Mouse (Mus musculus): ENCODE results near the gene Rnf227. TPM values are rescaled to one million over a fixed set of nuclear protein-coding genes. Genes with fewer than 3 reads are reported as not detected.
A peak's percentile ranks its signal among the peaks of the same experiment; 100 is the strongest.

Gene Rnf227
- total and polyA plus RNA-seq, 2 experiments from 2014 or later: 127 to 241 TPM

DNA sequence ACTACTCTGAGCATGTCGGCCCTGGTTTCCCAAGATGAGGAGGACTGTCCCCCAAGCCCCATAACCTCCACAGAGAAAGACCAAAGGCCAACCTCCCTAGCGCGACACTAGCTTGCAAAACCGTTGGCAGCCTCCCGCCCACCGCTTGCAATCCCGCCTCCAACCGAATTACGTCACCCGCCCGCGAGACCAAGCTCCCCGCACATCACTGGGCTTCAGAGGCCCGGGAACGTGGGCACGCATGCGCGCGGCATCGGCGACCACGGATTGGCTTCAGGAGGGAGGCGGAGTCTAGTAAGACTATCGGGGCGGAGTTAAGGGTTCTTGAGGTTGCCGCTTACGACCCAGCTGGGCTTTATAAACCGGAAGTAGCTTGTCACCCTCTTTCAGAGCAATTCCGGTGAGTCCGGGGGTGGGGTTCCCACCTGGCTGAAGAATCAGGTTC is 16.6 kb upstream of the Rnf227 start, which contains the start of the genes Cntrob and Trappc1:
Gene Cntrob, minus strand, starts transcription at position 109 of the 445 bp plus-strand sequence.
Gene Trappc1, plus strand, starts transcription at position 314 of the 445 bp plus-strand sequence.
- DNase-seq (ENCODE audit: low spot score): peak; percentile 99
- ATAC-seq: peak; percentile 95
- H3K4me3 ChIP-seq (ENCODE audit: low read length): peak within 1 kb of the TSS; percentile 66
- no peaks in the 10 kb centered on the region for H3K9me3 ChIP-seq (ENCODE audit: low read length)
- H3K9ac ChIP-seq (replicated peaks; ENCODE audit: low read length): peak within 1 kb of the TSS; percentile 80
- WGBS: 0% methylated on average over 30 of the region's 30 CpGs
- H3K27me3 ChIP-seq (ENCODE audit: insufficient read depth, low read length): no peaks in the 10 kb centered on the region
- no peaks in the 10 kb centered on the region; the same call in 1 of the 2 replicates for H3K36me3 ChIP-seq (ENCODE audit: insufficient read depth, low read length)
- peak within 1 kb of the TSS; percentile 98 for H3K4me2 ChIP-seq (ENCODE audit: low read depth, low read length)
- peak within 1 kb of the TSS; percentile 91 for H3K27ac ChIP-seq
- H3K4me1 ChIP-seq (ENCODE audit: insufficient read depth, low read length): peaks cover 18% of the 10 kb centered on the region
- TF ChIP-seq CTCF (IDR thresholded peaks at IDR 0.05; ENCODE audit: low read depth): no peak

DNA sequence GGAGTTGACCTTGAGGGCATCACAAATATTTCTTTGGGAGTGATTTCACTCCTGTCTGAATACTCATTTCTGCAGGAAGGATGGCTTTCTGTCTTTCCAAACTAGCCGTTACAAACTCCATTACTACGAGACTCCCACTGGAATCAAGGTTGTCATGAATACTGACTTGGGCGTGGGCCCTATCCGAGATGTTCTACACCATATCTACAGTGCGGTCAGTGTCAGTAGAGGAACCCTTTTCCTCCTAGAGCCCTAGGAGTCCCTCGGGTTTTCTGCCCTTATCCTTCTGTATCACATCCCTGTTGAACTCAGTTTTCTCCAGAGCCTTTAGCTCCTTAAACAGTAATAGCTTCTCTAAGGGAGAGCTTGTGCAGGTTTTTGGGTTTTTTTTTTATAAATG is 15.5 kb upstream of the Rnf227 start:
- peak overlapping the region; percentile 66 for H3K4me3 ChIP-seq (ENCODE audit: low read length)
- no peak for ATAC-seq
- peak overlapping the region; percentile 98 for H3K4me2 ChIP-seq (ENCODE audit: low read depth, low read length)
- no peak for DNase-seq (ENCODE audit: low spot score)
- WGBS: 83% methylated on average over 6 of the region's 6 CpGs
- TF ChIP-seq CTCF (IDR thresholded peaks at IDR 0.05; ENCODE audit: low read depth): no peak
- H3K27ac ChIP-seq: 0 out of 2 replicates have a peak overlapping the region, but pooled peaks have one; percentile 91
- H3K36me3 ChIP-seq (ENCODE audit: insufficient read depth, low read length): no peaks in the 10 kb centered on the region
- peak overlapping the region; percentile 75; the same call in 1 of the 2 replicates for H3K9ac ChIP-seq (replicated peaks; ENCODE audit: low read length)
- H3K27me3 ChIP-seq (ENCODE audit: insufficient read depth, low read length): no peaks in the 10 kb centered on the region
- no peaks in the 10 kb centered on the region for H3K9me3 ChIP-seq (ENCODE audit: low read length)
- H3K4me1 ChIP-seq (ENCODE audit: insufficient read depth, low read length): peaks cover 18% of the 10 kb centered on the region

DNA sequence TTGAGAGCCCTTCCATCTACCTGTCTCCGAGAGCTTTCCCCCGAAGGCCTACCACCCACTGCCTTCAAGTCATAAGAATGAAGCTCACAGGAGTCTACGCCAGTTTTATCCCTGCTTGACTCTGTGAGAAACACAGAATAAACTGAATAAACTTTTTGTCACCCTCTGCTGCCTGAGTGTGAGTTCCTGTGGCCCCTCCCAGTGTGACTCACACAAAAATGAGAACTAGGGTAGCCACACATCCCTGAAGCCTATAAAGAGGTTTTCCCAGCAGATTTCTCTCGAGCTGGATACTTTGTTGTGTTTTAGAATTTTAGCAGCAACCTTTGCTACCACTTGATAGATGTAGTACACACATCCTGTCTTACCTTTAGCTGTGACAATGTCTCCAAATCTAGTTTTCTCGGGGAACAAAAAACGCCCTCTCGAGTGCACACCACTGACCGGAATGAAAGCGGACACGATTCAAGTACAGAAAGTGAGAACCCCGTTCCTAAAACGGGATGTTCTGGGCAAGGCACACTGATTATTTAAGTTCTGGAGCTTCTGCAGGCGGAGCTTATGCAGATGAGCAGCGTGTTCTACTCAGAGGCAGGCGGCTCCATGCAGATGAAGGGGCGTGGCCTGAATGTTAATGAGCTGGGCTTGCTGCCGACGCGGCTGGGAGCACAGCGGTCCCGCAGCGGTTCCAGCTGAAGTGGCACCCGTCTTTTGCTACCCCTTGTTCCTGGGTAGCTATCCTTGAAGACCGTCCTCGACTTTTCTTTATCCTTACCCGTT is 14.4 kb upstream of the Rnf227 start, which contains the start of gene Kcnab3:
Gene Kcnab3, plus strand, starts transcription at position 631 of the 780 bp plus-strand sequence.
- ATAC-seq (no peak), DNase-seq (ENCODE audit: low spot score) (peak; percentile 94)
- no peaks in the 10 kb centered on the region for H3K27me3 ChIP-seq (ENCODE audit: insufficient read depth, low read length)
- H3K4me3 ChIP-seq (ENCODE audit: low read length): peak within 1 kb of the TSS; percentile 53
- no peaks in the 10 kb centered on the region for H3K9me3 ChIP-seq (ENCODE audit: low read length)
- peak within 1 kb of the TSS; percentile 98 for H3K4me2 ChIP-seq (ENCODE audit: low read depth, low read length)
- 0 out of 2 replicates have a peak within 1 kb of the TSS, but pooled peaks have one; percentile 15 for H3K27ac ChIP-seq
- H3K9ac ChIP-seq (replicated peaks; ENCODE audit: low read length): peak within 1 kb of the TSS; percentile 75
- peaks cover 18% of the 10 kb centered on the region for H3K4me1 ChIP-seq (ENCODE audit: insufficient read depth, low read length)
- no peaks in the 10 kb centered on the region for H3K36me3 ChIP-seq (ENCODE audit: insufficient read depth, low read length)
- WGBS: 11% methylated on average over 26 of the region's 26 CpGs
- TF ChIP-seq CTCF (IDR thresholded peaks at IDR 0.05; ENCODE audit: low read depth): no peak

DNA sequence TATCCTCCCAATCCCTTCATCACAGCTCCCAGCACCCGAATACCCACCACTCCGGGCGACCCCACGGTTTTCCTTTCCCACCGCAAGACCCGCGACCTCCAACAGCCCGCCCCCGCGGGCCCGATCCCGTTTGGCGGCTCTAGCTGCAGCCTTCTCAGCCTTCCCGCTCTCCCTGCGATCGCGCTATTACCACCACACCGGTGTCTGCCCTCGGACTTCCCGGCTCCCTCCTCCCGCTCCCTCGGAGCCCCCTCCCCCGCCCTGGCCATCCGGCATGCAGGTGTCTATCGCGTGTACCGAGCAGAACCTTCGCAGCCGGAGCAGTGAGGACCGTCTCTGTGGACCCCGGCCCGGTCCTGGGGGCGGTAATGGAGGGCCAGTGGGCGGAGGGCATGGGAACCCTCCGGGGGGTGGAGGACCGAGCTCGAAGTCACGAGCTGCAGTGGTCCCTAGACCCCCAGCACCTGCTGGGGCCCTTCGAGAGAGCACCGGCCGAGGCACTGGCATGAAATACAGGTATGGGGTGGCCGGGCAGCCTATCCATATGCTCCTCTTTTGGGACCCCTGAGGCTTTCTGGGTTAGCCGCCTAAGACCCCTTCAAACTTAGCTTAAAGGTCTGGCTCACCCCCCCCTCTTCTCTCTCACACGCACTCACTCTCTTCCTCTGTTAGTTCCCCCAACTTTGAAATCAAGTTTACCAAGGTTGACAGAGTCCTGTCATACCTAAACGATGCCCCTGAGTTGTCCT is 13.7 kb upstream of the Rnf227 start:
- peaks cover 23% of the 10 kb centered on the region for H3K4me1 ChIP-seq (ENCODE audit: insufficient read depth, low read length)
- no peaks in the 10 kb centered on the region for H3K27me3 ChIP-seq (ENCODE audit: insufficient read depth, low read length)
- WGBS: 2% methylated on average over 45 of the region's 45 CpGs
- H3K27ac ChIP-seq: 0 out of 2 replicates have a peak overlapping the region, but pooled peaks have one; percentile 15
- peak overlapping the region; percentile 75 for H3K9ac ChIP-seq (replicated peaks; ENCODE audit: low read length)
- H3K4me2 ChIP-seq (ENCODE audit: low read depth, low read length): peak overlapping the region; percentile 96
- no peaks in the 10 kb centered on the region for H3K9me3 ChIP-seq (ENCODE audit: low read length)
- H3K4me3 ChIP-seq (ENCODE audit: low read length): peak overlapping the region; percentile 53
- no peak for TF ChIP-seq CTCF (IDR thresholded peaks at IDR 0.05; ENCODE audit: low read depth)
- ATAC-seq (peak; percentile 15; the same call in 1 of the 2 replicates), DNase-seq (ENCODE audit: low spot score) (peak; percentile 47)
- H3K36me3 ChIP-seq (ENCODE audit: insufficient read depth, low read length): no peaks in the 10 kb centered on the region

DNA sequence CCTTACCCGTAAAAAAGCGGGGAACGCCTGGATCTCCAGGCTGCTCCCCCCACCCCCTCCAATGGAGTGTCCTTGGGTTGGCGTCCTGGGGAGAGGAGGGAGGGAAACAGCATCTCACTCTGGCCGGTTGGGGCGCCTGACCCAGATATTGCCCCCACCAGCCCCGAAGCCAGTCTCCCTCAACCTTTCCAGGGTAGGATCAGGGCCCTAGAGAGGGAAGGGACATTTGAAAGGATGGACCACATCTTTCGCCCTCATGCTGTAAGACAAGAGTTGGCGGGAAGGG is 13.2 kb upstream of the Rnf227 start:
- peak overlapping the region; percentile 53 for H3K4me3 ChIP-seq (ENCODE audit: low read length)
- no peak overlapping the region; the same call in 1 of the 2 replicates for H3K9ac ChIP-seq (replicated peaks; ENCODE audit: low read length)
- 18% methylated on average over 9 of the region's 9 CpGs for WGBS
- no peaks in the 10 kb centered on the region for H3K27me3 ChIP-seq (ENCODE audit: insufficient read depth, low read length)
- no peak for TF ChIP-seq CTCF (IDR thresholded peaks at IDR 0.05; ENCODE audit: low read depth)
- no peaks in the 10 kb centered on the region for H3K36me3 ChIP-seq (ENCODE audit: insufficient read depth, low read length)
- H3K27ac ChIP-seq: no peak overlapping the region
- no peaks in the 10 kb centered on the region for H3K9me3 ChIP-seq (ENCODE audit: low read length)
- ATAC-seq: no peak
- peaks cover 24% of the 10 kb centered on the region for H3K4me1 ChIP-seq (ENCODE audit: insufficient read depth, low read length)
- H3K4me2 ChIP-seq (ENCODE audit: low read depth, low read length): peak overlapping the region; percentile 96
- no peak for DNase-seq (ENCODE audit: low spot score)

DNA sequence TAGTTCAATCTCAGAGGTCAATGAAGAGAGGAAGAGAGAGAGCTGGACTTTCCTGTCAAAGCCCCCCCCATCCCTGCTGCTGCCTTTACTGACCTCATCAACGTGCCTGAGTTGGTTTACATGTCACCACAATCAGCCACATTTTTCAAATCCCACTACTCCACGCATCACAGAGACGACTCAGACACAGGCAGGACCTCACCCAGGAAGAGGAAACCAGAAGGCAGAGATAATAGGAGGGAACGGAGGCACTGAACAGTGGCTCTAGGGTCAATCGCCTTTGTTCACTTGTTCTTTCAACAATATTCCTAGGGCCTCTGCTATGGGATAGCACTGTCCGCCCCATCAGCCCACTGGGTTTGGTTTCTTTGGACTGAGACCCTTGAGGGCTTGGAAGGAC is 12.6 kb upstream of the Rnf227 start:
- 48% methylated on average over 6 of the region's 6 CpGs for WGBS
- Histone ChIP-seq H3K4me2 (ENCODE audit: low read depth, low read length) (no peak overlapping the region), H3K36me3 (ENCODE audit: insufficient read depth, low read length) (no peaks in the 10 kb centered on the region), H3K4me3 (ENCODE audit: low read length) (no peak overlapping the region), H3K4me1 (ENCODE audit: insufficient read depth, low read length) (peaks cover 23% of the 10 kb centered on the region), H3K9ac (replicated peaks; ENCODE audit: low read length) (no peak overlapping the region), H3K9me3 (ENCODE audit: low read length) (no peaks in the 10 kb centered on the region), H3K27me3 (ENCODE audit: insufficient read depth, low read length) (no peaks in the 10 kb centered on the region), H3K27ac (no peak overlapping the region)
- no peak for DNase-seq (ENCODE audit: low spot score)
- TF ChIP-seq CTCF (IDR thresholded peaks at IDR 0.05; ENCODE audit: low read depth): no peak
- ATAC-seq: no peak

All from hindbrain, postnatal 0 days (tissue).